Mouse (Mus musculus) intestine, embryonic 15.5 days (tissue): Measurements from ENCODE around the gene Otof. TPM values are rescaled to one million over a fixed set of nuclear protein-coding genes. Genes with fewer than 3 reads are reported as not detected.
A peak's percentile ranks its signal among the peaks of the same experiment; 100 is the strongest.

Experiments
- ATAC-seq: fragments of 200-750 bp; cut with Nextera tagmentation; 2 replicates; pipeline ENCODE4 v1.8.0; 2017; ENCODE audit warnings: moderate TSS enrichment, moderate library complexity
- H3K27ac ChIP-seq: fragments of 300-500 bp; sonication (generic); 2 replicates; pipeline ENCODE4 v1.5.1; 2015; ENCODE audit warnings: mild to moderate bottlenecking, inconsistent platforms
- H3K27me3 ChIP-seq: fragments of 300-500 bp; sonication (generic); replicated peaks from 2 replicates; pipeline ENCODE4 v1.6.1; 2015; ENCODE audit warnings: inconsistent platforms
- H3K36me3 ChIP-seq: fragments of 300-500 bp; sonication (generic); 2 replicates; pipeline ENCODE4 v1.6.1; 2015; ENCODE audit warnings: inconsistent platforms
- H3K4me1 ChIP-seq: fragments of 300-500 bp; sonication (generic); replicated peaks from 2 replicates; pipeline ENCODE4 v1.6.1; 2015; ENCODE audit warnings: inconsistent platforms
- H3K4me2 ChIP-seq: fragments of 300-500 bp; sonication (generic); replicated peaks from 2 replicates; pipeline ENCODE4 v1.6.1; 2015; ENCODE audit warnings: mild to moderate bottlenecking, inconsistent platforms
- H3K4me3 ChIP-seq: fragments of 300-500 bp; sonication (generic); replicated peaks from 2 replicates; pipeline ENCODE4 v1.5.1; 2015; ENCODE audit warnings: inconsistent platforms
- H3K9ac ChIP-seq: fragments of 300-500 bp; sonication (generic); 2 replicates; pipeline ENCODE4 v1.6.1; 2015; ENCODE audit warnings: inconsistent platforms
- H3K9me3 ChIP-seq: fragments of 300-500 bp; sonication (generic); 2 replicates; pipeline ENCODE4 v1.6.1; 2016; ENCODE audit warnings: inconsistent platforms
- WGBS: fragments of 180-500 bp; shearing (Covaris S2); methylation state at CpG from one replicate; pipeline ENCODE4 v1.1.7; 2015; 5-methylcytosine and 5-hydroxymethylcytosine counted together
- polyA plus RNA-seq: library from polyadenylated mRNA; unstranded; fragments of >200 nt; fragmentation: Nextera tagmentation; extraction: Ambion mirVana; gene quantifications from 2 replicates; pipeline ENCODE4 v1.2.1, GENCODE M21; 2015

Gene Otof
- polyA plus RNA-seq, 1 experiment from 2014 or later = 0.84 TPM

GRCm38 (mm10) chr5:30367405-30367804, 94.3 kb downstream of the Otof start:
- no peaks in the 10 kb centered on the region for H3K36me3 ChIP-seq
- H3K4me1 ChIP-seq = no peaks in the 10 kb centered on the region
- H3K9ac ChIP-seq = no peak overlapping the region
- no peak for ATAC-seq
- H3K4me3 ChIP-seq = no peak overlapping the region
- H3K27ac ChIP-seq = no peak overlapping the region
- WGBS = 81% methylated on average over 8 of the region's 8 CpGs
- no peak overlapping the region for H3K4me2 ChIP-seq
- H3K27me3 ChIP-seq = no peaks in the 10 kb centered on the region
- no peaks in the 10 kb centered on the region; the same call in 1 of the 2 replicates for H3K9me3 ChIP-seq

- Histone ChIP-seq H3K4me2 (no peak overlapping the region), H3K4me3 (no peak overlapping the region), H3K9ac (no peak overlapping the region), H3K9me3 (no peaks in the 10 kb centered on the region; the same call in 1 of the 2 replicates), H3K4me1 (no peaks in the 10 kb centered on the region), H3K27ac (no peak overlapping the region), H3K27me3 (no peaks in the 10 kb centered on the region), H3K36me3 (no peaks in the 10 kb centered on the region)
- WGBS = 79% methylated on average over 10 of the region's 10 CpGs
- no peak for ATAC-seq
Observed at GRCm38 (mm10) chr5:30358436-30359099, 103.2 kb downstream of the Otof start.

GRCm38 (mm10) chr5:30356647-30357046, 105.1 kb downstream of the Otof start:
- ATAC-seq = no peak
- 69% methylated on average over 7 of the region's 7 CpGs for WGBS
- Histone ChIP-seq H3K4me3 (no peak overlapping the region), H3K36me3 (no peaks in the 10 kb centered on the region), H3K27me3 (no peaks in the 10 kb centered on the region), H3K9ac (no peak overlapping the region), H3K27ac (no peak overlapping the region), H3K4me1 (no peaks in the 10 kb centered on the region), H3K4me2 (no peak overlapping the region), H3K9me3 (no peaks in the 10 kb centered on the region)

- ATAC-seq = no peak
- 80% methylated on average over 14 of the region's 14 CpGs for WGBS
- H3K9ac ChIP-seq = no peak overlapping the region
- no peaks in the 10 kb centered on the region for H3K9me3 ChIP-seq
- no peaks in the 10 kb centered on the region for H3K27me3 ChIP-seq
- H3K4me3 ChIP-seq = no peak overlapping the region
- H3K36me3 ChIP-seq = no peaks in the 10 kb centered on the region
- no peaks in the 10 kb centered on the region for H3K4me1 ChIP-seq
- no peak overlapping the region for H3K4me2 ChIP-seq
- no peak overlapping the region for H3K27ac ChIP-seq
Observed at GRCm38 (mm10) chr5:30355559-30356159, 106.1 kb downstream of the Otof start.

- no peak for ATAC-seq
- Histone ChIP-seq H3K9me3 (no peaks in the 10 kb centered on the region), H3K9ac (no peak overlapping the region), H3K4me1 (no peaks in the 10 kb centered on the region), H3K27me3 (no peaks in the 10 kb centered on the region), H3K4me3 (no peak overlapping the region), H3K36me3 (no peaks in the 10 kb centered on the region), H3K4me2 (no peak overlapping the region), H3K27ac (no peak overlapping the region)
- 72% methylated on average over 7 of the region's 7 CpGs for WGBS
Observed at GRCm38 (mm10) chr5:30355114-30355513, 106.6 kb downstream of the Otof start.

GRCm38 (mm10) chr5:30353605-30354004, 108.1 kb downstream of the Otof start:
- Histone ChIP-seq H3K27me3 (no peaks in the 10 kb centered on the region), H3K4me1 (no peaks in the 10 kb centered on the region), H3K36me3 (no peaks in the 10 kb centered on the region), H3K9me3 (no peaks in the 10 kb centered on the region), H3K9ac (no peak overlapping the region), H3K4me2 (no peak overlapping the region), H3K4me3 (no peak overlapping the region), H3K27ac (no peak overlapping the region)
- 53% methylated on average over 3 of the region's 3 CpGs for WGBS
- ATAC-seq = peak; percentile 92

GRCm38 (mm10) chr5:30343886-30344285, 117.8 kb downstream of the Otof start:
- Histone ChIP-seq H3K36me3 (no peaks in the 10 kb centered on the region), H3K4me3 (no peak overlapping the region), H3K27ac (no peak overlapping the region), H3K27me3 (no peaks in the 10 kb centered on the region), H3K9me3 (no peaks in the 10 kb centered on the region), H3K9ac (no peak overlapping the region), H3K4me2 (no peak overlapping the region), H3K4me1 (peaks cover 6% of the 10 kb centered on the region)
- 59% methylated on average over 5 of the region's 5 CpGs for WGBS
- ATAC-seq = no peak

- H3K4me1 ChIP-seq = peaks cover 6% of the 10 kb centered on the region
- no peaks in the 10 kb centered on the region for H3K9me3 ChIP-seq
- H3K4me3 ChIP-seq = peak overlapping the region; percentile 11; the same call in 1 of the 2 replicates
- H3K4me2 ChIP-seq = peak overlapping the region; percentile 61
- H3K27me3 ChIP-seq = no peaks in the 10 kb centered on the region
- no peak overlapping the region for H3K27ac ChIP-seq
- peak; percentile 93 for ATAC-seq
- H3K36me3 ChIP-seq = no peaks in the 10 kb centered on the region
- WGBS = 4% methylated on average over 9 of the region's 9 CpGs
- no peak overlapping the region for H3K9ac ChIP-seq
Observed at GRCm38 (mm10) chr5:30343107-30343506, 118.6 kb downstream of the Otof start.

GRCm38 (mm10) chr5:30342601-30343015, 119.1 kb downstream of the Otof start:
- 8% methylated on average over 17 of the region's 17 CpGs for WGBS
- H3K9ac ChIP-seq = no peak overlapping the region
- H3K4me3 ChIP-seq = peak overlapping the region; percentile 11; the same call in 1 of the 2 replicates

GRCm38 (mm10) chr5:30341601-30342365, 119.9 kb downstream of the Otof start:
- Histone ChIP-seq H3K36me3 (no peaks in the 10 kb centered on the region), H3K4me1 (peaks cover 6% of the 10 kb centered on the region), H3K27me3 (no peaks in the 10 kb centered on the region), H3K9me3 (no peaks in the 10 kb centered on the region), H3K27ac (no peak overlapping the region), H3K9ac (no peak overlapping the region), H3K4me3 (no peak overlapping the region), H3K4me2 (no peak overlapping the region)
- WGBS = 75% methylated on average over 11 of the region's 11 CpGs
- ATAC-seq = no peak

More at GRCm38 (mm10) chr5:30342601-30343015, 119.1 kb downstream of the Otof start:
- H3K27ac ChIP-seq = no peak overlapping the region
- no peaks in the 10 kb centered on the region for H3K27me3 ChIP-seq
- H3K4me1 ChIP-seq = peaks cover 6% of the 10 kb centered on the region
- no peaks in the 10 kb centered on the region for H3K9me3 ChIP-seq
- peak; percentile 68 for ATAC-seq
- no peaks in the 10 kb centered on the region for H3K36me3 ChIP-seq
- peak overlapping the region; percentile 61 for H3K4me2 ChIP-seq

- no peak for ATAC-seq
- no peak overlapping the region for H3K27ac ChIP-seq
- WGBS = 77% methylated on average over 5 of the region's 5 CpGs
Observed at GRCm38 (mm10) chr5:30340815-30341214, 120.9 kb downstream of the Otof start.

More at GRCm38 (mm10) chr5:30340815-30341214, 120.9 kb downstream of the Otof start:
- Histone ChIP-seq H3K4me3 (no peak overlapping the region), H3K9ac (no peak overlapping the region), H3K27me3 (no peaks in the 10 kb centered on the region), H3K4me2 (no peak overlapping the region), H3K4me1 (peaks cover 6% of the 10 kb centered on the region), H3K36me3 (no peaks in the 10 kb centered on the region), H3K9me3 (no peaks in the 10 kb centered on the region)
